Mouse (Mus musculus): ENCODE results near the gene Spata1. TPM values are rescaled to one million over a fixed set of nuclear protein-coding genes. Genes with fewer than 3 reads are reported as not detected.

The Spata1 gene
- polyA plus RNA-seq (2015; fragmentation: Nextera tagmentation; extraction: Ambion mirVana), result 4.6 TPM in 2 replicates

DNA sequence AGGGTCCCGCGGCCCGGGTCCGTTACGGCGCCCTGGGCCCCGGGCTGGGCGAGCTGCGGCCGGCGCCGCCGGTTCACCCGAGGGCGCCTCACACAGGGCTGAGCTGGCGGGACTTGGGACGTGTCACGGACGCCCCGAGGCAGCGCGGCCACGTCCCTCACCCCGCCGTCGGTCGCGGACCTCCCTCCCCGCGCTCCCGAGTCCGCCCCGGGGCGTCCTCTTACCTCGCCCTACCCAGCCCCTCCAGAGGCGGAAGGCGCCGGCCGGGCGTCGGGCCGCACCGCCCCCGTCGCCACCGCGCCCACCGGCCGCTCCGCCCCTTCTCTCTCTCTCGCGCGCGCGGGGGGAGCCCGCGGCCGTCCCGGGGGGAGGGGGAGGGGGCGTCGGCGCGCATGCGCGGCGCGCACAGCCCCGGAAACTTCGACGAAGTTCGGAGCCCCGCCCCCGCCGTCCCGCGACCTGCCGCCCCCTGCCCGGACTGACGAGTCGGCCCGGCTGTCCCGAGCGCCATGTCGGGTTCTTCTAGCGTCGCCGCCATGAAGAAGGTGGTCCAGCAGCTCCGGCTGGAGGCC, at the start of gene Spata1, which contains the start of gene Gng5:
Gene Spata1 (minus strand): TSS at position 323 of the 572 bp plus-strand sequence.
Gene Gng5 (plus strand): TSS at position 377 of the 572 bp plus-strand sequence.
- Histone ChIP-seq H3K4me3 (ENCODE audit: low read depth, low read length) (peak within 1 kb of the TSS; percentile 74), H3K4me2 (ENCODE audit: low read length) (peak within 1 kb of the TSS; percentile 54), H3K9me3 (replicated peaks; ENCODE audit: control insufficient read depth, low read length, poor library complexity, severe bottlenecking) (no peaks in the 10 kb centered on the region), H3K27ac (ENCODE audit: low read length) (peak within 1 kb of the TSS; percentile 73), H3K9ac (ENCODE audit: low read depth, low read length) (peak within 1 kb of the TSS; percentile 61), H3K36me3 (ENCODE audit: control insufficient read depth, insufficient read depth, low read length) (peaks cover 5% of the 10 kb centered on the region), H3K27me3 (ENCODE audit: control insufficient read depth, insufficient read depth, low read depth, low read length) (no peaks in the 10 kb centered on the region), H3K4me1 (ENCODE audit: control insufficient read depth, insufficient read depth, low read length) (peaks cover 11% of the 10 kb centered on the region)
- ATAC-seq, result peak; percentile 89
- WGBS, result under 1% methylated on average over 41 of the region's 88 CpGs

DNA sequence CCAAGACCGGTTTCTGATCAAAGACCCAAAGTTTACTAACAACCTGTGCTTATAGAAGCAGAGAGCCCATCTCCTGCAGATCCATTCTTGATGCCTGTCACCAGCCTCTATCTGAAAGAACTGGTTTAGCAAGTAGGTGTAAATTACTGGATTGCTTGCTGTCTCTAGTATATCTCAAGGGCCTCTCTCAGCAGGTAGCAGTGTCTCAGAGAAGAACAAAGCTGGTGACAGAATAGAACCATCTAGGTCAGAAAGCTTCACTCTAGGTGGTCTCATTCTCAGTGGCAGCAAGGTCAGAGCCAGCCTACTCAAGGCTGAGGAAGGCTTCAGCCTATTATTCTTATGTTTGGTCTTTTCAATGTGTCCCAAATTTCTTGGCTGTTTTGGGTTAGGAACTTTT, 44.1 kb upstream of the Spata1 start:
- Histone ChIP-seq H3K27ac (ENCODE audit: low read length) (no peak overlapping the region), H3K4me2 (ENCODE audit: low read length) (no peak overlapping the region), H3K4me1 (ENCODE audit: control insufficient read depth, insufficient read depth, low read length) (no peaks in the 10 kb centered on the region), H3K36me3 (ENCODE audit: control insufficient read depth, insufficient read depth, low read length) (no peaks in the 10 kb centered on the region), H3K9me3 (replicated peaks; ENCODE audit: control insufficient read depth, low read length, poor library complexity, severe bottlenecking) (no peaks in the 10 kb centered on the region), H3K9ac (ENCODE audit: low read depth, low read length) (no peak overlapping the region), H3K27me3 (ENCODE audit: control insufficient read depth, insufficient read depth, low read depth, low read length) (no peaks in the 10 kb centered on the region), H3K4me3 (ENCODE audit: low read depth, low read length) (no peak overlapping the region)
- 35% methylated on average over 1 of the region's 1 CpGs for WGBS
- no peak for ATAC-seq

DNA sequence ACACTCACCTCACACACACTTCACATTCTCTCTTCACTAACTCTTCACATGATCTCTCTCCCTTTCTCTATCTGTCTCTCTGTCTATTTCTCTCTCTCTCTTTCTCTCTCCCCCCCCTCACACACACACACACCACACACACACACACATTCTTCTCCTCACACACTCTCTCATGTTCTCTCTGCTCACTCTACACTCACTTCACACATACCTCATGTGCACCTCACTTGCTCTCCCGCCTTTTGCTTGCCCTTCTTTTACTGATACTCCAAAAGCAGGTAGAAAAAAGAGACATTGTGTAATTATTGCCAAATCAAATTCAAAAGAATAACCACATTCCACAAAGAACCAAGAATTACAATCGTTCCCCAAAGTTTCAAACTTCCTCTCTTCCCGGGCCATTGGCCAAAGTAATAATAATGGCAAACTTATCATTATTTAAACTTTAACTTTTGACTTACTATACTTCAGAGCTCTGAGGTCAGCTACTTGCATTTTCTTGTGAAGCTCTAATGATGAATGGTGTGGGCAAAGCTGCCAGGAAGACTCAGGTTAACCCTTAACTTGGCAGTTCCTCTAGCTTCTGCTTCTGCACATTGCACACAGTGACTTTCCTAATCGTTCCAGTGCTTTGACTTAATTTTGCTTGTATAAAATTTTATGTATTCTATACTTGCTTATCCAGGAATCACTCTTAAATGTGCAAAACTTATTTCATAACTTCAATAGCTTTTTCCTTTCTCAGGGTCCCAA, 41.1 kb upstream of the Spata1 start:
- WGBS, result 93% methylated on average over 4 of the region's 4 CpGs
- H3K9ac ChIP-seq (ENCODE audit: low read depth, low read length), result no peak overlapping the region
- ATAC-seq, result no peak

DNA sequence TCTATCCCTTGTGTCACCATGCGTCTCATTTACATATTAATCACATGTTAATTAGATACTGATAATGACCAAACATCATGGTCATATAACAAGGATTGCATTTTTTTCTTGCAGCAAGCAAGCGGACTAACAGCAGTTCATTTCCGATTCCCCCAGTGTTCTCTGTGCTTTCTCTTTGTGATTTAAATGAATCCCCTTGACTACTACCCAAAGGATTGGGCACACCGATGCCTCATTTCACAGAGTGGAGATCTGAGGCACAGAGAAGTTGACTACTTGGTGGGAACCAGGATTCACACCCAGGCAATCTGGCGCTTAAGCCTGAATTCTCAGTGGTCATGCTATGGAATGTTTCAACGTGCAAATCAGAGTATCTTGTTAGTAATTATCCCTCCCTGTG, 35.4 kb upstream of the Spata1 start:
- no peaks in the 10 kb centered on the region for H3K9me3 ChIP-seq (replicated peaks; ENCODE audit: control insufficient read depth, low read length, poor library complexity, severe bottlenecking)
- no peak overlapping the region for H3K9ac ChIP-seq (ENCODE audit: low read depth, low read length)
- no peak for ATAC-seq
- no peaks in the 10 kb centered on the region for H3K36me3 ChIP-seq (ENCODE audit: control insufficient read depth, insufficient read depth, low read length)
- H3K4me2 ChIP-seq (ENCODE audit: low read length), result no peak overlapping the region
- 54% methylated on average over 6 of the region's 6 CpGs for WGBS
- H3K27ac ChIP-seq (ENCODE audit: low read length), result no peak overlapping the region
- no peaks in the 10 kb centered on the region for H3K27me3 ChIP-seq (ENCODE audit: control insufficient read depth, insufficient read depth, low read depth, low read length)
- H3K4me1 ChIP-seq (ENCODE audit: control insufficient read depth, insufficient read depth, low read length), result no peaks in the 10 kb centered on the region
- H3K4me3 ChIP-seq (ENCODE audit: low read depth, low read length), result no peak overlapping the region

More for the DNA sequence above, 41.1 kb upstream of the Spata1 start:
- Histone ChIP-seq H3K27ac (ENCODE audit: low read length) (no peak overlapping the region), H3K9me3 (replicated peaks; ENCODE audit: control insufficient read depth, low read length, poor library complexity, severe bottlenecking) (no peaks in the 10 kb centered on the region), H3K36me3 (ENCODE audit: control insufficient read depth, insufficient read depth, low read length) (no peaks in the 10 kb centered on the region), H3K4me2 (ENCODE audit: low read length) (no peak overlapping the region), H3K27me3 (ENCODE audit: control insufficient read depth, insufficient read depth, low read depth, low read length) (no peaks in the 10 kb centered on the region), H3K4me1 (ENCODE audit: control insufficient read depth, insufficient read depth, low read length) (no peaks in the 10 kb centered on the region), H3K4me3 (ENCODE audit: low read depth, low read length) (no peak overlapping the region)

DNA sequence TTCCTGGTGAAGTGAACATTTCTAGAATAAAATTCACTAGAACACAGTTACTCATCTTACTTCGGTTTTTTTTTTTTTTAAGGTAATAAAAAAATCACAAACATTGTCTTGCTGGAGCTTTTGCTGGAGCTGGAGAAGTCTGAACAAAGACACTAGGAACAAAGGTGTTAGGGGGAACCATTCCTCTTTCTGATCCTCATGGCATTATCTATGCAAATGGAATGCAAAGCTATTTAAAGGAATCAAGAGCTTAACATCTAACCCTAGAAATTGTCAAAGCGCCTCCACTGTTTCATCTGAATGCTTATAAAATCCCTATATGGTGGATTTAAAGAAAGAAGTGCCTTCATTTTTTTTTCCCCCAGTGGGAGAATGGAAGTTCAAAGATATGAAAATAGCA, 28.8 kb upstream of the Spata1 start:
- no peaks in the 10 kb centered on the region for H3K36me3 ChIP-seq (ENCODE audit: control insufficient read depth, insufficient read depth, low read length)
- H3K27ac ChIP-seq (ENCODE audit: low read length), result no peak overlapping the region
- no peaks in the 10 kb centered on the region for H3K4me1 ChIP-seq (ENCODE audit: control insufficient read depth, insufficient read depth, low read length)
- no peak overlapping the region for H3K9ac ChIP-seq (ENCODE audit: low read depth, low read length)
- no peaks in the 10 kb centered on the region for H3K27me3 ChIP-seq (ENCODE audit: control insufficient read depth, insufficient read depth, low read depth, low read length)
- no peak overlapping the region for H3K4me3 ChIP-seq (ENCODE audit: low read depth, low read length)
- no peak overlapping the region for H3K4me2 ChIP-seq (ENCODE audit: low read length)
- 16% methylated on average over 2 of the region's 2 CpGs for WGBS
- no peak for ATAC-seq
- no peaks in the 10 kb centered on the region for H3K9me3 ChIP-seq (replicated peaks; ENCODE audit: control insufficient read depth, low read length, poor library complexity, severe bottlenecking)

DNA sequence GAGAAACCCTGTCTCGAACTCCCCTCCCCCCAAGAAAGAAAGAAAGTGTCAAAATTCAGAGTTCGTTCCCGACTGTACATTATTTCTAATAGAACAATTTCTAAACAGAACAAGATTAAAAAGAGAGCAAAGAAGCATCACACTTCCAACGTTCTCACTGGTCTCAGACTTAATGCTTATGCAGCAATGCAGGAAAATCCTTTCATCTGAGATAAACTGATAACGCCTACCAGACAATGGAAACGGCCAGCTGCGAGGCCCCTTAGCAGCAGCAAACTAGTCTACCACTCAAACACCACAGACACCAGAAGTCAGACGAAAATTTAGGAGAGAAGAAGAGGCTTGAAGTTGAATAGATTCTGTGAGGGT, 22.1 kb upstream of the Spata1 start:
- no peaks in the 10 kb centered on the region for H3K9me3 ChIP-seq (replicated peaks; ENCODE audit: control insufficient read depth, low read length, poor library complexity, severe bottlenecking)
- WGBS, result 18% methylated on average over 8 of the region's 8 CpGs
- H3K4me3 ChIP-seq (ENCODE audit: low read depth, low read length), result peak overlapping the region; percentile 85
- peaks cover 5% of the 10 kb centered on the region for H3K4me1 ChIP-seq (ENCODE audit: control insufficient read depth, insufficient read depth, low read length)
- H3K27ac ChIP-seq (ENCODE audit: low read length), result peak overlapping the region; percentile 98
- H3K9ac ChIP-seq (ENCODE audit: low read depth, low read length), result peak overlapping the region; percentile 85; the same call in 1 of the 2 replicates
- H3K27me3 ChIP-seq (ENCODE audit: control insufficient read depth, insufficient read depth, low read depth, low read length), result no peaks in the 10 kb centered on the region
- peaks cover 10% of the 10 kb centered on the region for H3K36me3 ChIP-seq (ENCODE audit: control insufficient read depth, insufficient read depth, low read length)
- H3K4me2 ChIP-seq (ENCODE audit: low read length), result peak overlapping the region; percentile 56
- no peak for ATAC-seq

DNA sequence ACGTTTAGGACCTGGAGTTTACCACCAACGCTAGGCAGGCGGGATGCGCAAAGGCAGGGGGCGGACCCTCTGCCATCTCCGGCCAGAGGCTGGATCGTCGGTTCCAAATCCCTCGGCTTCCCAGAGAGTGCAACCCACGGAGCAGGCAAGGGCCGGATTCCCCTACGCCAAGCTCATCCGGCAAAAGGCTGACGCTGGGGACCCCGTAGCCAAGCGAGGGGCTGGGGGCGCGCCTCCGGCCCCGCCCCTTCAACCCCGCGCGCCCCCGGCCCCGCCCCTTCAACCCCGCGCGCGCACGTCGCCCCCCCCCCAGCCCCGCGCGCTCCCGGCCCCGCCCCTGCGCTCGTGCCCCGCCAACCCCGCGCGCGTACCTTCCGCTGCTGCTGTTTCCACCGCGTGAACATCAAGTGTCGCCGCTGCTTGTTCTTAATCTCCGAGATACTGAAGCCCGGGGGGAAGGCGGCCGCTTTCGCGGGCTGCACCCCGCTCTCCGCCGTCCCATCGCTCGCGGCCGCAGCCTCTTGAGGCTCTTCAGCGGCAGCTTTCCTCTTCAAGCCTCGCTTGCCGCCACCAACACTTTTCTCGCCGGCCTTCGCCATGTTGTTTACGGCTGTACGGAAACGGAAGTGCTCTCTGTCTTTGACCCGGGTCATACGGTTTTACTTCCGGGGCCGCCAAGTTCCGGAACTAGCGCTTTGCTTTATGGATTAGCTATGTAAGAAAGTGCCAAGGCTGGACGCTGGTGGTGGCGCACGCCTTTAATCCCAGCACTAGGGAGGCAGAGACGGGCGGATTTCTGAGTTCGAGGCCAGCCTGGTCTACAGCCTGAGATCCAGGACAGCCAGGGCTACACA, 21.5 kb upstream of the Spata1 start, which contains the start of gene Rpf1:
Gene Rpf1 (minus strand): TSS at position 632 of the 854 bp plus-strand sequence.
- H3K4me3 ChIP-seq (ENCODE audit: low read depth, low read length), result peak within 1 kb of the TSS; percentile 85
- no peaks in the 10 kb centered on the region for H3K27me3 ChIP-seq (ENCODE audit: control insufficient read depth, insufficient read depth, low read depth, low read length)
- peak within 1 kb of the TSS; percentile 85 for H3K9ac ChIP-seq (ENCODE audit: low read depth, low read length)
- H3K9me3 ChIP-seq (replicated peaks; ENCODE audit: control insufficient read depth, low read length, poor library complexity, severe bottlenecking), result no peaks in the 10 kb centered on the region
- H3K4me2 ChIP-seq (ENCODE audit: low read length), result peak within 1 kb of the TSS; percentile 56
- peak; percentile 97 for ATAC-seq
- H3K4me1 ChIP-seq (ENCODE audit: control insufficient read depth, insufficient read depth, low read length), result peaks cover 5% of the 10 kb centered on the region
- H3K27ac ChIP-seq (ENCODE audit: low read length), result peak within 1 kb of the TSS; percentile 98
- H3K36me3 ChIP-seq (ENCODE audit: control insufficient read depth, insufficient read depth, low read length), result peaks cover 10% of the 10 kb centered on the region
- WGBS, result under 1% methylated on average over 59 of the region's 82 CpGs

DNA sequence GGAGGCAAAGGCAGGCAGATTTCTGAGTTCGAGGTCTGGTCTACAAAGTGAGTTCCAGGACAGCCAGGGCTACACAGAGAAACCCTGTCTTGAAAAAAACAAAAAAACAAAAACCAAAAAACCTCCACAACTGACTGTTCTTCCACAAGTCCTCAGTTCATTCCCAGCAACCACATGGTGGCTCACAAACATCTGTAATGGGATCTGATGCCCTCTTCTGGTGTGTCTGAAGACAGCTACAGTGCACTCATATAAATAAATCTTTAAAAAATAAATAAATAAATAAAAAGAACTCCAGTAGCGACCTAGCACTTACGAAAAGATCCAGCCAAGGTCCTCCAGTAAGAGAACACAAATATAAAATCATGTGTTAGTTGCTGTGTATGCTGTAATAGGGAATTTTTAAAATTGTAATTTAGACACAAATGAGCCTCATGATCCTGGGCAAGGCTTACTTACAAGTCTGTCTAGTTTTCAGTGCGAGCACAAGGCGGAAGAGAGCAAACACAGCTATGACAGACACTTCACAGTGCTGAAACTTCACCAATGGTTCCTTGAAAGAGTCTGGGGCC, 20.8 kb upstream of the Spata1 start:
- H3K36me3 ChIP-seq (ENCODE audit: control insufficient read depth, insufficient read depth, low read length), result peaks cover 10% of the 10 kb centered on the region
- WGBS, result 32% methylated on average over 5 of the region's 5 CpGs
- peak overlapping the region; percentile 85 for H3K4me3 ChIP-seq (ENCODE audit: low read depth, low read length)
- peak overlapping the region; percentile 98 for H3K27ac ChIP-seq (ENCODE audit: low read length)
- H3K9me3 ChIP-seq (replicated peaks; ENCODE audit: control insufficient read depth, low read length, poor library complexity, severe bottlenecking), result no peaks in the 10 kb centered on the region
- H3K27me3 ChIP-seq (ENCODE audit: control insufficient read depth, insufficient read depth, low read depth, low read length), result no peaks in the 10 kb centered on the region
- H3K9ac ChIP-seq (ENCODE audit: low read depth, low read length), result peak overlapping the region; percentile 85
- H3K4me2 ChIP-seq (ENCODE audit: low read length), result peak overlapping the region; percentile 56
- peak; percentile 27 for ATAC-seq
- H3K4me1 ChIP-seq (ENCODE audit: control insufficient read depth, insufficient read depth, low read length), result peaks cover 5% of the 10 kb centered on the region
